Mouse (Mus musculus) brain, embryonic 14.5 days (tissue): ENCODE measurements around the gene Eef2k.

Experiments used
- CTCF ChIP-seq: fragments of 200-500 bp; IDR thresholded peaks from 2 replicates; pipeline ENCODE4 v1.5.1; 2012; ENCODE audit warnings: inconsistent platforms, mild to moderate bottlenecking, moderate library complexity, borderline replicate concordance; ENCODE audit not compliant: insufficient read depth, insufficient read length; ENCODE audit errors: extremely low read depth
- POLR2A ChIP-seq: fragments of 200-500 bp; IDR thresholded peaks from 2 replicates; pipeline ENCODE4 v1.6.1; 2012; ENCODE audit warnings: mild to moderate bottlenecking, inconsistent platforms, borderline replicate concordance; ENCODE audit not compliant: poor library complexity, insufficient read depth, insufficient read length, severe bottlenecking; ENCODE audit errors: extremely low read depth

DNA sequence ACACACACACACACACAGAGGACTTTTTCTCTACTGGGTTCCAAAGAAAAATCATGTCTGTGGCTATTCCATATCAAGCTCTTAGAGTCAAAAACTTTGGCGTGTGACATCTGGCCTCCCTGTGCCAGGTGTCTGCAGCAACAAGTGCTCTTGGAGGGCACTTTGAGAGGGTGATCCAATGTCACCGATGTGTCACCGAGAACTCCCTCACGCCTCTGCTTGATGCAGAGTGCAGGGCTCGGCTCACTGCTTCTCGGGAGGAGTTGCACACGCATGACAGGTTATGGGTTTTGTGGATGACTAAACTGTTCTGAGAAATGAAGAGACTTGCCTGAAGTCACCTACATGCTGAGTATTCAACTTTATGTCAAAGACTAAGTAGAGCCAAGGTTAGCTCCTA lies 54.4 kb downstream of the Eef2k start:
- TF ChIP-seq POLR2A (no peak), CTCF (no peak)
